30 mouse cellular contexts compared by ENCODE assay signal in genomic region chr11:70628431-70628830, GRCm38 (mm10). TPM values are rescaled to one million over a fixed set of nuclear protein-coding genes. Genes with fewer than 3 reads are reported as not detected.
DNase-seq lines count a peak whose midpoint lies in the region; ATAC-seq lines count a peak whose summit lies in the region.
"Had no signal": no experiment of that assay in that cellular context is flagged by ENCODE, and none has a peak within 500 bp of the region (broad histone marks: within the 10 kb centered on the region; RNA-seq: fewer than 3 reads in every experiment).

No protein-coding gene starts in this region.

- H3K9me3 ChIP-seq in lung, embryonic 16.5 days (ENCODE audit: control insufficient read depth, low read length), result no peaks in the 10 kb centered on the region
- H3K9me3 ChIP-seq: embryonic facial prominence, embryonic 13.5 days; embryonic facial prominence, embryonic 15.5 days; forebrain, embryonic 10.5 days; forebrain, embryonic 12.5 days; G1E had no signal

- WGBS in lung, embryonic 16.5 days, result 44% methylated on average over 2 of the region's 2 CpGs

- DNase-seq in adrenal gland, postnatal 10 days, result peak; percentile 2
- no peak for DNase-seq in adrenal gland, postnatal 25 days
- no peak for DNase-seq in lung, postnatal 14 days
- DNase-seq in lung, postnatal 10 days, result peak; percentile 2
- DNase-seq in lung, postnatal 25 days (ENCODE audit: low spot score), result no peak
- DNase-seq: adrenal gland, adult 2 months; adrenal gland, postnatal 14 days; B cell, adult 2 months; cerebellum, adult 11 months; cerebellum, adult 18-20 months; cerebellum, adult 8-10 months; cerebellum, adult 9-11 months; cerebellum, postnatal 14 days; cerebellum, postnatal 36 days; embryo, embryonic 11 days had no signal

- no peaks in the 10 kb centered on the region for H3K4me1 ChIP-seq in lung, embryonic 16.5 days (replicated peaks; ENCODE audit: control insufficient read depth, insufficient read depth, low read length)
- H3K4me1 ChIP-seq: embryonic facial prominence, embryonic 13.5 days; embryonic facial prominence, embryonic 15.5 days; forebrain, embryonic 10.5 days; forebrain, embryonic 12.5 days had no signal

- H3K9ac ChIP-seq in lung, embryonic 16.5 days (ENCODE audit: low read length), result no peak overlapping the region
- H3K9ac ChIP-seq: embryonic facial prominence, embryonic 13.5 days; embryonic facial prominence, embryonic 15.5 days; forebrain, embryonic 12.5 days had no signal

- no peak overlapping the region for H3K27ac ChIP-seq in lung, embryonic 16.5 days (ENCODE audit: low read length)
- H3K27ac ChIP-seq: embryonic facial prominence, embryonic 13.5 days; embryonic facial prominence, embryonic 15.5 days; forebrain, embryonic 10.5 days; forebrain, embryonic 12.5 days had no signal

- no peak overlapping the region for H3K4me2 ChIP-seq in lung, embryonic 16.5 days (ENCODE audit: low read depth, low read length)
- H3K4me2 ChIP-seq: embryonic facial prominence, embryonic 13.5 days; embryonic facial prominence, embryonic 15.5 days; forebrain, embryonic 12.5 days had no signal

- H3K36me3 ChIP-seq in lung, embryonic 16.5 days (ENCODE audit: control insufficient read depth, insufficient read depth, low read length), result no peaks in the 10 kb centered on the region
- H3K36me3 ChIP-seq: embryonic facial prominence, embryonic 13.5 days; embryonic facial prominence, embryonic 15.5 days; forebrain, embryonic 10.5 days; forebrain, embryonic 12.5 days; G1E had no signal

- H3K4me3 ChIP-seq in lung, embryonic 16.5 days (ENCODE audit: low read length), result no peak overlapping the region
- H3K4me3 ChIP-seq: embryonic facial prominence, embryonic 13.5 days; embryonic facial prominence, embryonic 15.5 days; erythroblast, embryonic 14.5 days; forebrain, embryonic 10.5 days; forebrain, embryonic 12.5 days had no signal

- ATAC-seq in lung, embryonic 16.5 days (ENCODE audit: low read depth), result peak; percentile 66
- ATAC-seq: CD4-positive, CD25-positive, alpha-beta regulatory T cell, adult 4 months; forebrain, embryonic 14.5 days; forebrain, embryonic 16.5 days had no signal

- H3K27me3 ChIP-seq in lung, embryonic 16.5 days (ENCODE audit: control insufficient read depth, insufficient read depth, low read depth, low read length), result no peaks in the 10 kb centered on the region
- H3K27me3 ChIP-seq: CH12.LX; embryonic facial prominence, embryonic 13.5 days; embryonic facial prominence, embryonic 15.5 days; forebrain, embryonic 12.5 days had no signal

RNA-seq across cellular contexts. Expression of gene Chrne, which starts 9.4 kb away (rescaled TPM):
- 1 to 10 TPM in 1 of 2 experiments, not detected in 1; 1.6 TPM for total RNA-seq in adrenal gland, postnatal 10 days (2021)
- total RNA-seq in adrenal gland, postnatal 25 days (2021), result not detected in 2 replicates
- 0.33 TPM in 1 of 2 replicates, not detected in the other for polyA plus RNA-seq in lung, embryonic 16.5 days (2015; fragmentation: Nextera tagmentation; extraction: Ambion mirVana)
- total RNA-seq: adrenal gland, adult 2 months; adrenal gland, postnatal 14 days; CH12.LX; G1E had no signal
- polyA plus RNA-seq: embryonic facial prominence, embryonic 11.5 days; embryonic facial prominence, embryonic 13.5 days; forebrain, embryonic 10.5 days; forebrain, embryonic 12.5 days; forebrain, embryonic 14.5 days; G1E had no signal

RNA-seq across cellular contexts. Expression of gene Gp1ba, which starts 10.5 kb away (rescaled TPM):
- under 1 TPM; 0.30 TPM for total RNA-seq in adrenal gland, postnatal 10 days (2021)
- not detected in 2 replicates for total RNA-seq in adrenal gland, postnatal 25 days (2021)
- 0.35 and 0.50 TPM in 2 replicates for polyA plus RNA-seq in lung, embryonic 16.5 days (2015; fragmentation: Nextera tagmentation; extraction: Ambion mirVana)

RNA-seq across cellular contexts. Expression of gene 4930544D05Rik, which starts 12.8 kb away (rescaled TPM):
- total RNA-seq in adrenal gland, postnatal 10 days (2021), result not detected
- not detected in 2 replicates for total RNA-seq in adrenal gland, postnatal 25 days (2021)
- polyA plus RNA-seq in lung, embryonic 16.5 days (2015; fragmentation: Nextera tagmentation; extraction: Ambion mirVana), result not detected in 2 replicates
- total RNA-seq: adrenal gland, adult 2 months; adrenal gland, postnatal 14 days; adrenal gland, postnatal 4 days; common myeloid progenitor, adult 5-6 weeks; G1E had no signal
- polyA plus RNA-seq: adrenal gland, adult 2 months; brain, embryonic 14.5 days; embryonic facial prominence, embryonic 11.5 days; embryonic facial prominence, embryonic 13.5 days; embryonic facial prominence, embryonic 15.5 days; erythroblast, embryonic 14.5 days; forebrain, embryonic 10.5 days; forebrain, embryonic 12.5 days; forebrain, embryonic 14.5 days; forebrain, embryonic 16.5 days; G1E had no signal

RNA-seq across cellular contexts. Expression of gene Rnf167, which starts 18.6 kb away (rescaled TPM):
- 10 to 100 TPM; 73.9 to 86.6 TPM for total RNA-seq in adrenal gland, postnatal 10 days (2021)
- 92.7 and 106 TPM in 2 replicates for total RNA-seq in adrenal gland, postnatal 25 days (2021)
- polyA plus RNA-seq in lung, embryonic 16.5 days (2015; fragmentation: Nextera tagmentation; extraction: Ambion mirVana), result 129 and 134 TPM in 2 replicates

RNA-seq across cellular contexts. Expression of gene Slc25a11, which starts 18.8 kb away (rescaled TPM):
- 100 to 1,000 TPM; 180 to 220 TPM for total RNA-seq in adrenal gland, postnatal 10 days (2021)
- 122 and 146 TPM in 2 replicates for total RNA-seq in adrenal gland, postnatal 25 days (2021)
- 156 and 171 TPM in 2 replicates for polyA plus RNA-seq in lung, embryonic 16.5 days (2015; fragmentation: Nextera tagmentation; extraction: Ambion mirVana)

Comparison
In these comparisons a context has a peak if more than half of its experiments do, and no peak if none do; other contexts are left out.
1. DNase-seq: peak in adrenal gland, postnatal 10 days (single experiment) and lung, postnatal 10 days (single experiment); none in adrenal gland, postnatal 25 days (single experiment), lung, postnatal 14 days (single experiment) and lung, postnatal 25 days (single experiment).